Mouse (Mus musculus): ENCODE measurements around the gene Spg7.
A peak's percentile ranks its signal among the peaks of the same experiment; 100 is the strongest.
"Not testable (repeated sequence)": the region's sequence is repeated elsewhere in the genome, so short reads cannot be mapped to it uniquely, and the experiment has no call there.

Spg7 gene

DNA sequence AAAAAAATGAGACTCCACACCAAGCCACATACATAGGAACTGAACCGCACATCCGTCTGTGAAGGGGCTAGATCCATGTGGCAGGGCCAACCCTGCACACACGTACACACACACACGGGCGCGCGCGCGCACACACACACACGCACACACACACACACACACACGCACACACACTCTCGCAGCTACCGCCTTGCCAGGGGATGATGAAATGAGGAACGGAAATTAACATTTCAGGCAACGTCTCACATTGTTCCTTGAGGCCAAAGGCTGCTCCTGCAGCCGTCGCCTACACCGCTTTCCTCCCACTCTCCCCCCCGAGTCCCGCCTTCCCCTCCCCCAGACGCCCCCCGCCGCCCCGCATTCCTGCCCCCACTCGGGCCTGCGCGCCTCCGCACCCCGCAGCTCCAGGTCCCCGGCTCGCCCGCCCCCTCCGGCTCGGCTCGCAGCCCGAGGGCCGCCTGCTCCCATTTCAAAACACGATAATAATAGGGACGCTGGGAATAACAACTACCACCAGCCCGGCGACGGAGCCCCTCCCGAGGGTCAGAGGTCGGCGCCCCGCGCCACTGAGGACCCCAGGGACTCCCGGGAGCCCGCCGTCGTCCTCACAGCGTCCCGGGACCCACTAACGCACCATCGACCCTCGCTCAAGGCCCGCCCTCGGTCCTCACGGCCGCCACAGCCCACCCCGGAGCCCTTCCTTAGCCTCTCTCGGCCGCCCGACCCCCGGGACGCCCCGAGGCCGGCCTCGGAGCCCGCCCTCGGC lies 21.6 kb upstream of the Spg7 start:
- peak; percentile 26 to 43 for DNase-seq (ENCODE audit: low spot score in 2 of 2)

DNA sequence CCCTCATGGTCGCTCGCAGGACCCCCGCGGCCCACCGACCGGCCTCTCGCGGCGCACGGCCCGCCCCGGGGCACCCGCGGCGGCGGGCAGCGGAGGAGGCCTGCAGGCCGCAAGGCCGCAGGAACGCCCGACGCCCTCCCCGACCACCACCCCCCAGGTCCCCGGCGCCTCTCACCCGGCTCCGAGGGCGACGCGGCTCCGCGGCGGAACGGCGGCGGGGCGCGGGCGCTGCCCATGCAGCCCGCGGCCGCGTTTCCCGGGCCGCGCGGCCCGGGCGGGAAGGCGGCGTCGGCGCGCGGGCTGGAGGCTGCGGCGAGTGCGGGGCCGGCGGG lies 21.0 kb upstream of the Spg7 start:
- no peak for DNase-seq (ENCODE audit: low spot score in 2 of 2)

DNA sequence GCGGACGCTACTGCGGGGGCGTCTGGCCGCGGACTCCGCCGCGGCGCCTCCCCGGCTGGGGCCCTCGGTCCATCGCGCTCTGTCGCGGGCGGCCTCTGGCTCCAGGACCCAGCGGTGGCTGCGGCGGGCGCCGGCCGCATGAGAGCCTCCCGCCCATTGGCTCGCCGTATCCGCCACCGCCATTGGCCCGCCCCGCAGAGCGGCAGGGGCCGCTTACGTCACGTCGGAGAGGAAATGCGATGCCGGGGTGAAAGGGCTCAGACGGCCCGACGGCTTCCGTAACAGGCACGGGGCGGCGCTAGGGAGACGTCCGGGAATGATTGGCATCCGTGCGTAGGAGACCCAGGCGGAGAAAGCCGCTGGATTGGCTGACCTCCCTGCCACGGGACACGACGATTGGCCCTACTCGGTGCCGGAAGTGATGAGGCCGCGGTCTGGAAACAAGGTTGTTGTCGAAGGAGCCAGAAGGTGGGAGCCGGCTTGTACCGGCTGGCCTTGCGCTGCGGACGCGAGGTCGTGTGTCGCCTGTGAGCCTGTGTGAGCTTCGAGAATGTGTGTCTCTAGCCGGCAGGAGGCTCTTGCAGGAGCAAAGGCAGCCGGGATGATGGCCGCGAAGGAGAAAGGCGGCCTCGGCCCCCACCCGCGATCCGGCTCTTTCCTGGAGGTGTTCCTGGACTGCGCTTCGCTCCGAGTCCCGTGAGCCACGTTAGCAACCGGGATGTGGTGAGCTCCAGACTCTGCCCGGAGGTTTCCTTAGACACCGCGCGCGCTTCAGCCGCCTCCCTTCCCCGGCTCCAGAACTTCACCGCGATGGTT lies 20.4 kb upstream of the Spg7 start, which contains the start of gene Ankrd11:
Ankrd11 (minus strand) TSS at position 120 of the 816 bp plus-strand sequence.
- peak; percentile 99 to 100 for DNase-seq (ENCODE audit: low spot score in 2 of 2)

DNA sequence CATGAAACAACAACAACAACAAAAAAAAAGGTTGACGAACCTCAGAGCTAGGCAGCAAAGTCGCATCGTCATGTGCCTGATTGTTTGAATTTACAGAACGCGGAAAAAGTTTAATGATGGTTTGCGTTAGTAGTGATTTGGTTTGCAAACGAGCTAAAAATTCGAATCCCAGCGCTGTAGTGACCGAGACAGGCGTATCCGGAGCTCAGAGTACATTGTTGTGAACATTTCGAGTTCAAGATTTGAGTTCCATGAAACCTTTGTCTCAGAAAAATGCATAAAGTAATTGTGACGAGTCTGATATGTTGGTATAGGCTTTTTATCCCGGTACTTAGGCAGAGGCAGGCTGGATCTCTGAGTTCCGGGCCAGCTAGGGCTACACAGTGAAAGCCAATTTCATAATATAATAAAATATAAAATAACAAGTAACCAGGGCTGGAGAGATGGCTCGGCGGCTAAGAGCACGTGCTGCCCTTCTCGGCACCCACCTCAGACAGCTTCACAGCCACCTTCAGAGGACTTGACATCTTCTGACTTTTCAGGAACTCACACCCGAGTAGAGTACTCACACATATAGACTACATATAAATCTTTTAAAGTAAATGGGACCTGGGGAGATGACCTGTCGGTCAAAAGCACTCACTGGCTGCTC lies 19.6 kb upstream of the Spg7 start:
- no peak for DNase-seq (ENCODE audit: low spot score in 2 of 2)

DNA sequence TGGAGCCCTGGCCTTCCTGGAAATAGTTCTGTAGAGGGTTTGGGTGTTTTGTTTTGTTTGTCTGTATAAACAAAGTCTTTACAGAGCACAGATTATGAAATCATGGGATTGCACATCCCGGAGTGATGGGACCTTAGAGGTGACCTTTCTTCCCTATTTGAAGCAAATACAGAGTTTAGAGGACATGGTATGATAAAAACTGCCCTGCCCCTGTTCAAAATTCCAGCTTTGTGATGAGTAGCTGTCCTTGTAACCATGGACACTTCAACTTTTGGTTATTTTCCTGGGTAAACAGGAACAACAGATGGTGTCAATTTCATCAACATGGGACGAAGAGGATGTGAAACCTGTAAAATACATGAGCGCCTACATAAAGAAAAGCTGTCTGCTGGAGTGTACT lies 18.8 kb upstream of the Spg7 start:
- no peak for DNase-seq (ENCODE audit: low spot score in 2 of 2)

DNA sequence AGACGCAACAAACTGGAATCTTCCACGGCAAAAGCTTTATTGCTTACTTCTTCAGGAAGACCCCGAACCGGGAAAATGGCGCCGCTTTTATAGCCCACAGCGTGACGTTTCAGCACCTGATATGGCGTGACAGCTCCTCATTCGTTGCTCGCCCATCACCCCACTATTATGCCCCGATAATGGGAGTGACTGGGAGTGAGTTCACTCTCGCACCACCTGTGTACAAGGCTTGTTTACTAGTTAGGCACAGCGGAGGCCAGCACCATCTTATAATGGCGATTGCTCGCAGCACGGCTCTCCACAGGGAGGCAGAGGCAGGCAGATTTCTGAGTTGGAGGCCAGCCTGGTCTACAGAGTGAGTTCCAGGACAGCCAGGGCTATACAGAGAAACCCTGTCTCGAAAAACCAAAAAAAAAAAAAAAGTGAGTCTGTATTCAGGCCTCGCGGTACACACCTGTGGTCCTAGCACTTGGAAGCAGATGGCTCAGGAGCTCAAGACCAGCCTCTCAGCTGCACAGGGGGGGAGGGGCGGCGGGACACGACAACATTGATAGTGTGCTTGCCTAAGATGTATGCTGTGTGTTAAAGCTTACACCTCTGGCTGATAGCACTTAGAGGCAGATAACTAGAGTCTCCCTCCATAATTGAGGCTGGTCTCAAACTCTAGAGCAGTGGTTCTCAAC lies 17.9 kb upstream of the Spg7 start:
- not testable (repeated sequence) for DNase-seq (ENCODE audit: low spot score in 2 of 2)

DNA sequence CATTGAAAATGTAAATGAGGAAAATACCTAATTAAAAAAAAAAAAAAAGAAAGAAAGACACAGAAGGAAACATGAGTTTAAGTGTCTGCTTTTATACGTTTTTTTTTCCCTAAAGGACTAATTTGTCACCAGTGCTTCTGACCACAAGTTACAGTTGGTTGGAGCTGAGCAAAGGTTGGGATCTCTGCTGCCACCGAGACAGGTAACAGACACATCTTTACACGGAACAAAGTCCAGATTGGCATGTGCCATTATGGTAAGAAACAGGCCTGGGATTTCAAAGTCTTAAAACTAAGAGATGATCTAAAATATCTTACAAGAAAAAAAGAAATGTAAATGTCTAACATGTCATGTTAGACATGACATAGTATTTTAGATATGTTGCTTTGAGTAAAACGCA lies 16.0 kb upstream of the Spg7 start:
- DNase-seq (ENCODE audit: low spot score in 2 of 2): no peak

DNA sequence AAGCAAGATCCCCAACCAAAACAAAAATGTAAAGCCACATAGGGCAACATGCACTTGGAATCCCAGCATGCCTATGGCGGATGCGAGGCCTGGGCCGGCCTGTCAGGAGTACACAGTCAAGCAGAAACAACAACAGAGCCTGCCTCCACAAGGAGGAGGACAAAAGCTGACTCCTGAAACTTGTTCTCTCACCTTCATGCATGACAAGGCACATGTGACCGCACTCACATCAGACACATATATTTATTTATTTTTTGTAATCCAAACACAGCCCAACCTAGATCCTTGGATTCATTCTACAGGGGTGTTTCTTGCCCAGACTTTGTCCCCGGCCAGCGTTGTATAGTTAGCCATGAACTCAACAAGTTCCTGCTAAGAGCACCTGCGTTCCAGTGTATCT lies 14.9 kb upstream of the Spg7 start:
- DNase-seq (ENCODE audit: low spot score in 2 of 2): no peak

DNA sequence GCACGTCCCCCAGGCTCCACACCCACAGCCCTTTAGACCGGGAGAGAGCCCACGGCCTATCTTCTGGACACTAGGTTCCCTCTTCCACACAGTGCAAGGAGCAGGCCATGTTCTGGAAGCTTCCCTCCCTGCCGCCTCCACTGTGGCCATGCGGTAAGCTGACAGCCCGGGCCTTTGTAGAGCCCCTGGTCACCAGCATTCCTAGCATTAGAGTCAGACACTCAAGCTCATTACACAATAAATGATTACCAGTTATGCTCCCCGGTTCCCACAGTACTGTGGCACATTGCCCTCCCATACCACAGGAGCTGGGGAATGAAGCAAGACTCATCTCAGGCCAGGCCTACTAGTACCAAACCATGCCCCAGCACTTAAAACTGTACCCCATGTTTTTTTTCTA lies 14.3 kb upstream of the Spg7 start:
- DNase-seq (ENCODE audit: low spot score in 2 of 2): no peak

DNA sequence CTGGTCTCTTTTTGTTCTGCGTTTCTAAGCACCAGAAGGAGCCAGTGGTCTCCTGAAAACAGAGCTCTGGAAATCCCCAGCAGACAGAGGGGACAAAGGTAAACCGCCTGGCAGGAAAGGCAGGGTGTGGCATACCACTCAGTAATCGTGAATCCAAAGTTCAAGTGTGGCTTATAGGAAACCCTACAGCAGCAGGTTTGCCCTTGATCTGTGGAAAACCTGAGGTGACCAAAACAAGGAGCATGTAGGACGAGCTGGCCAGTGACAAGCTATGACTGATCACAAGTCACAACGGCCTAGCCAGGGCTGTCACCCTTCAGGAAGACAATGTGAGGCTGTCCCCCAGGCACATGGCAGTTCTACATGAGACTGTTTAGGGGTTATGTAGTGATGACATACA lies 11.3 kb upstream of the Spg7 start:
- no peak for DNase-seq (ENCODE audit: low spot score in 2 of 2)

DNA sequence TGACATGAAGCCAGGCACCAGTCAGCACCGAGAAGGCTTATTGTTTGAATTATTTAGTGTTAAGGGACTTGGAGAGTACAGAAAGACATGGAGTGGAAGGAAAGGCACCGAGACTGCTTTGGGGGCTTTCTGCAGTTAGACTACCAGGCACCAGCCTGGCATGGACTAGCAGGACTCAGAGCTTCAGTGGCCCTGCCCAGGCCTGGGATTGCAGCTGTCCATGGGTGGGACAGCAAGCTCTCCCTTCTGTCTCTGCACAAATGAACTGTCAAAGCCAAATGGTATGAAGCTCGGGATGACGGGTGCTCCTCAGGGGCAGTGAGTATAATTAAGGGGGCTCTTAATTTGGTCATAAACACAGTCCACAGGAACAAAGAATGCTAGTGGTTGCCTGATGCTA lies 1.3 kb downstream of the Spg7 start:
- DNase-seq (ENCODE audit: low spot score in 2 of 2): no peak

DNA sequence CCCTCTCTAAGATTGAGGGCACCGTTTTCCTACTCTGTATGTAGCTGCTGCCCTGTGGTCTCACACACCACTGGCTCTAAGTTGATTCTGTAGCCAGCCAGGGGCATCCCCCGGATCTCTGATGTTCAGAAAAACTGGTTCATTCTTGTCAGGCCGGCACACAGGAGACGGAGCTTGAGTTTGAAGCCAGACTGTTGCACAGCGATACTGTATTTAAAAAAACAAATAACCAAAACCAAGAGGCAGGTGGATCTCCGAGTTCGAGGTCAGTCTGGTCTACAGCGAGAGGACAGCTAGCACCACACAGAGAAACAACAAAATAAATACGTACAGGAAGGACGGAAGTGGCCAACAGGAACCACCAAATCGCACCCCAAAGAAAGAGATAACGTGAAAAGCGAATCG lies 2.1 kb downstream of the Spg7 start:
- peak in 1 of 2 experiments; percentile 13 for DNase-seq (ENCODE audit: low spot score in 2 of 2)

DNA sequence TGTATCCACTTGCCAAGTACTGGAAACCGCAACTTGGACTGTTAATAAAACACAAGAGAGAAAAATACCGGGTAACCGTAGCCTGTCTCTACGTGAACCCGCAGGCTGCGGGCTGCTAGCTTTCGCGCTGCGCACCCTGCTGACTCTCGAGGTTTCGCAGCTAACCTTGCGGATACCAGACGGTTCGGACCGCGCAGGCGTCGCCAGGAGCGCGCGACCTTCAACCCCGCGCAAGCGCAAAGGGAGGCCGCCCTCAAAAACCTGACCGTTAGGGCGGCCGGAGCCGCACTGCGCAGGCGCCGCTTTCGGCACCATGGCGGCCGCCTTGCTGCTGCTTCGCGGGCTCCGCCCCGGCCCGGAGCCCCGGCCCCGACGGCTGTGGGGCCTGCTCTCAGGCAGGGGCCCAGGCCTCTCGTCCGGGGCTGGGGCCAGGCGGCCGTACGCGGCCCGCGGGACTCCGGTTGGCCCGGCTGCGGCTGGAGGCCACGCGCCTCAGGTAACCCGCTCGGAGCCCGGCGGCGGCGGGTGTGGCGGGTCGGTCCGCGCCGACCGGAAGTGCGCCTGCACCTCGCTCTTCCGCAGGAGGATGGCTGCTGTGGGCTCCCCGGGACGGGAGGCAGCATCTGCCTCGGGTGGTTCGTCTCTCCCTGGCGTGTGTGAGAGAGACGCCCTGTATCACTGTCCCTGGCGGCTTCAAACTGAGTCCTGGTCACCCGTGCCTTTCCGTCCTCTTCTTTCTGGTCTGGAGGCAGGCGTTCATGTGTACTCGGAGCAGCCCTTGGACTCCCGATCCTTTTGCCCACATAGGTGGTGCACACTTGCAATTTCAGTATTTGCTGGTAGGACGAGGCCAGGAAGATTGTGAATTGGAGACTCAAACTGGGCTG lies 2.7 kb downstream of the Spg7 start:
- peak; percentile 88 to 94 for DNase-seq (ENCODE audit: low spot score in 2 of 2)

DNA sequence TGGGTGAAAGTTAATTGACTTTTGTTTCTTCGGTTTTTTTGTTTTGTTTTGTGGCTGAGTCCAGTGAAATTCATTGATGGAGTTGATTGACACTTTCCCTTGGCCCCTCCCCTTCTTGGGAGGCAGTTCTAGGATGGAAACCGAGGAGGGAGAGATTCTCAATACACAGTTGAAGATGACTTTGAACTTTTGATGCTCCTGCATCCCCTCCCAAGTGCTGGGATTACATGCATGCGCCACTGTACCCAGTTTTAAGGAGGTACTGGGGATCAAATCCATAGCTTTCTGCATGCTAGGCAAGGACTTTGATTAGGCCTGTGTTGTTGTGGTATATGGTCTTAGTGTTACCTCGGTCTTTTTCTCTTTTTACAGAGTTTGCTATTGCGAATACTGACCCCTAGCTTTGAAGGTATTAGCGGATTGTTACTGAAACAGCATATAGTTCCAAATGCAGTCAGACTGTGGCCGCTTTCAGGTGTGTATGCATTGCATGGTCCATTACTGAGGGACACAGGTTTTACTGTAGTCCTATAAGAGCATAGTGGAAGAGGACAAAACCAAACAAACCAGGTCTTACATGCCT lies 3.5 kb downstream of the Spg7 start:
- no peak for DNase-seq (ENCODE audit: low spot score in 2 of 2)

DNA sequence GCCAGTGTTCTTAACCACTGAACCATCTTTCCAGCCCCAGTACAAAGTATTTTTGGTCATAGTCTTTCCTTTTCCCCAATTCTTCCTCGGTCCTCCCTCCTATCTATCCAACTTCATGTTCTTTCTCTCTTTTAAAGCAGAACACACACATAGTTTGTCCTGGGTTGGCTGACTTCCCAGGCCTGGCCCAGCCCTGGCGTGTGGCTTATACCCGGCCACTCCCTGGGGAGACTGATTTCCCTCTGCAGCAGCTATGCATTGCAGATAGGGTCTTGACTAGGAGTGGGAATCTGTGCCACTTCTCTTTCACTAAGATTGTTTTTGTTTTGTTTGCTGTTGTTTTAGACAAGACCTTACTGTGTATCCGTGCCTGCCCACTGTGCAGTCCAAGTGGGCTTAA lies 8.4 kb downstream of the Spg7 start:
- DNase-seq (ENCODE audit: low spot score in 2 of 2): no peak

DNA sequence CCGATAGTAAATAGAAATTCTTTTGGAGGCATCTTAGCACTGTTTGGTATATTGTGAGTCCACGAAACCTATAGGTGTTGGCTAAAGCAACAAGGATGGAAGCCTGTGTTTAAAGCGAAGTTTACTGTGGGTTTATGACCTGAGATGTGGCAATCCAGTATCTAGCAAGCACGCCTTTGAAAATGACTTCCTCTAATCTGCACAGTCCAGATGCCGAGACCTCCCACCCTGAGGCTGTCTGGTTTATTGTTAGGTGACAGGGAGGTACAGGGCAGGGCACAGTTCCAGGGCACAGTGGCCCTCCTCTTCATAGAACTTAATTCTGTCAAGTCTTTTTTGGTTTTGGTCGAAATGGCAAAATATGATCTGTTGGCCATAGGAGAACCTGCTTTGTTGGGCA lies 14.5 kb downstream of the Spg7 start:
- DNase-seq (ENCODE audit: low spot score in 2 of 2): no peak

DNA sequence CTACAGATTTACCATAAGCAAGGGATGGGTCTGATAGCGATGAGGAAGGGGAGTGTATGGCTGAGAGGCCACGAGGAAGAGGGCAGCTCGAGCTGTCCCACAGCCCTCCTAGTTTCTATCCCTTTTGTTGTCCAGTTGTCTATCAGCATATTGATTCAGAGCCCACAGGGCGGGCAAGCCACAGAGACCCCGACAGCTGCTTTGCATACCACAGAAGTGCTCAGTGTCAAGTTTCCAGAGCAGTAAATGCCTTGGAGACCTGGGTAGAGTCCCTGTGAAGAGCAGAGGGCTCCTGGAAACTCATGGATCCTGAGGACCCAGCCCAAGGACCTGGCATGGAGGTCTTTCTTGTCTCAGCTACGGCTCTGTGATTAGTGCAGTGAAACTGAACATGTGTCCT lies 20.3 kb downstream of the Spg7 start:
- no peak for DNase-seq (ENCODE audit: low spot score in 2 of 2)

DNA sequence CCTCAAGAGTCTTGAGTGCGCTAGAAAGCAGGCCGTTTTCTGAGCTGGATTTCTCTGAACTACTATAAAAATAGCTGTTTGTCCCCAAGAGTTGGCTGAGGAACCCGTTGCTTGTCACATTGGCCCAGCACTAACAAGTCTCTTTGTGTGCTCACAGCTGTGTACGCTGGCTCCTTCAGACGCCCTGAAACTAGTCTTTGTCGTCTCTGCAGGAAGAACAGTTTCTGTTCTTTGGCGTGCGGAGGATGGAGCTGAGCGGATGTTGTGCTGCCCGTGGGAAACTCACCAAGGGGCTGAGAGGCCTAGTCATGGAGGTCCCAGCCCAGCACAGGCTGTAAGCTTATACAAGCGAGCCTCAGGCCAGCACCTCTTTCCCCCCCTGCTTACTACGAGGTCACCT lies 20.9 kb downstream of the Spg7 start:
- no peak for DNase-seq (ENCODE audit: low spot score in 2 of 2)

DNA sequence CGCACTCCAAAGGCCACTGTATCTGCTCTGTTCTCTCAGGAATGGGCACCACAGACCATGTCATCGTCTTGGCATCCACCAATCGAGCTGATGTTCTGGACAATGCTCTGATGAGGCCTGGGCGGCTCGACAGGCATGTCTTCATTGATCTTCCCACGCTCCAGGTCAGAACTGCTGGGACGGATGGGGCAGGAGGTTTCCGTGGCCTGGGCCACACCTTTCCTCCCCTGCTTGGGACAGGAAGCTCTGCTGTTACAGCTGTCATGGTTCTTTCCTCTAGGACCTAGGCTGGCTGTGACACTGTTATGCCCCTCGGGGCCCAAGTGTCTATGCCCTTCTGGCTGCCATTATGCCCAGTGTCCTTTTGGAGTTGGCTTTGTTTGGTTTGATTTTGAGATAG lies 24.5 kb downstream of the Spg7 start:
- DNase-seq (ENCODE audit: low spot score in 2 of 2): no peak

DNA sequence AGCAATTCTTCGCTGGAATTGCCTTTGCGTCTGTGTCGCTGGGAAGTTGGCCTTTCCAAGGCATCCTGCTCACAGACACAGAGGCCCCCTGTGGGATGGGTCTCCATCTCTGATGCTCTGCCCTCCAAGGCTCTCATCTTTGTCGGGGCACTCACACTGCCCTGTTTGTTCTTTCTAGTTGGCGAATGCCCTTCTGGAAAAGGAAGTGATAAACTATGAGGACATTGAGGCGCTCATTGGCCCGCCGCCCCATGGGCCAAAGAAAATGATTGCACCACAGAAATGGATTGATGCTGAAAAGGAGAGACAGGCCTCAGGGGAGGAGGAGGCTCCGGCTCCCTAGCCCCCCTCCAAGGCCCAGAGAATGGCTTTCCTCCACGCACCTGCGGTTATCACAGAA lies 34.5 kb downstream of the Spg7 start:
- DNase-seq (ENCODE audit: low spot score in 2 of 2): no peak

All from cerebellum, postnatal 4 days (tissue).